Mouse (Mus musculus): ENCODE measurements around the gene Rfx1. TPM values are rescaled to one million over a fixed set of nuclear protein-coding genes. Genes with fewer than 3 reads are reported as not detected.

Rfx1 gene
- polyA plus RNA-seq, 1 experiment from 2014 or later, result 12.0 TPM

DNA sequence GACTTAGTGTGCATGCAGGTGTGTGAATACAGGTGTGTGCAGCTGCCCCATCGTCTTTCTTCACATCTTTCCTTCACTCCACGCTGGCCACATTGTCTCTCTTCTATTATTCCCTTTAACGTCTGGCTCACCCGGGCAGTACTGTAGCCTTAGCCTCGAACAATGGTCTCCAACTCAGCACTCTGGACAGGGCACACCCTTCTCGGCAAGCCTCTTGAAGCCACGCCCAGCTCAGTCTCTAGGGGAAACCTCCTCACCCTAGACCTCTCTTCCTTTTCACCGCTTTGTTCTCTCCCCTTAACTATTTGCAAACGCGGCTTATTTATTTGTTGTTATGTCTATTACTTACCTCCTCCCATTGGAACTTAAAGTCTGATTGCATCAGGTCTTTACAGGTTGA, 39.2 kb upstream of the Rfx1 start:
- ATAC-seq (ENCODE audit: insufficient number of reproducible peaks, insufficient read depth, low FRiP score, low read depth), result no peak
- no peaks in the 10 kb centered on the region for H3K36me3 ChIP-seq (ENCODE audit: control insufficient read depth, insufficient read depth, low read length)
- WGBS, result 15% methylated on average over 10 of the region's 10 CpGs

GRCm38 (mm10) chr8:84029272-84029671, 37.4 kb upstream of the Rfx1 start:
- ATAC-seq (ENCODE audit: insufficient number of reproducible peaks, insufficient read depth, low FRiP score, low read depth), result no peak
- no peaks in the 10 kb centered on the region for H3K4me1 ChIP-seq (ENCODE audit: control insufficient read depth, insufficient read depth, low read length)
- H3K9ac ChIP-seq (replicated peaks; ENCODE audit: low read depth, low read length), result no peak overlapping the region
- WGBS, result 88% methylated on average over 5 of the region's 5 CpGs
- no peaks in the 10 kb centered on the region for H3K36me3 ChIP-seq (ENCODE audit: control insufficient read depth, insufficient read depth, low read length)
- no peak overlapping the region for H3K4me3 ChIP-seq (ENCODE audit: low read depth, low read length)
- H3K27me3 ChIP-seq (ENCODE audit: control insufficient read depth, insufficient read depth, low read length), result no peaks in the 10 kb centered on the region
- no peaks in the 10 kb centered on the region for H3K9me3 ChIP-seq (ENCODE audit: control insufficient read depth, low read depth, low read length)
- H3K27ac ChIP-seq (ENCODE audit: low read length), result no peak overlapping the region
- H3K4me2 ChIP-seq (replicated peaks; ENCODE audit: low read depth, low read length), result no peak overlapping the region

More for the DNA sequence above, 39.2 kb upstream of the Rfx1 start:
- Histone ChIP-seq H3K4me1 (ENCODE audit: control insufficient read depth, insufficient read depth, low read length) (peaks cover 10% of the 10 kb centered on the region), H3K4me2 (replicated peaks; ENCODE audit: low read depth, low read length) (no peak overlapping the region), H3K9ac (replicated peaks; ENCODE audit: low read depth, low read length) (no peak overlapping the region), H3K4me3 (ENCODE audit: low read depth, low read length) (no peak overlapping the region), H3K9me3 (ENCODE audit: control insufficient read depth, low read depth, low read length) (no peaks in the 10 kb centered on the region), H3K27me3 (ENCODE audit: control insufficient read depth, insufficient read depth, low read length) (no peaks in the 10 kb centered on the region), H3K27ac (ENCODE audit: low read length) (no peak overlapping the region)

- Histone ChIP-seq H3K27ac (ENCODE audit: low read length) (no peak overlapping the region), H3K9ac (replicated peaks; ENCODE audit: low read depth, low read length) (no peak overlapping the region), H3K4me2 (replicated peaks; ENCODE audit: low read depth, low read length) (no peak overlapping the region), H3K9me3 (ENCODE audit: control insufficient read depth, low read depth, low read length) (no peaks in the 10 kb centered on the region), H3K4me1 (ENCODE audit: control insufficient read depth, insufficient read depth, low read length) (no peaks in the 10 kb centered on the region), H3K27me3 (ENCODE audit: control insufficient read depth, insufficient read depth, low read length) (no peaks in the 10 kb centered on the region), H3K36me3 (ENCODE audit: control insufficient read depth, insufficient read depth, low read length) (no peaks in the 10 kb centered on the region), H3K4me3 (ENCODE audit: low read depth, low read length) (no peak overlapping the region)
- WGBS, result 75% methylated on average over 4 of the region's 4 CpGs
- ATAC-seq (ENCODE audit: insufficient number of reproducible peaks, insufficient read depth, low FRiP score, low read depth), result no peak
These were observed 33.9 kb upstream of the Rfx1 start for GRCm38 (mm10) chr8:84032777-84033176.

DNA sequence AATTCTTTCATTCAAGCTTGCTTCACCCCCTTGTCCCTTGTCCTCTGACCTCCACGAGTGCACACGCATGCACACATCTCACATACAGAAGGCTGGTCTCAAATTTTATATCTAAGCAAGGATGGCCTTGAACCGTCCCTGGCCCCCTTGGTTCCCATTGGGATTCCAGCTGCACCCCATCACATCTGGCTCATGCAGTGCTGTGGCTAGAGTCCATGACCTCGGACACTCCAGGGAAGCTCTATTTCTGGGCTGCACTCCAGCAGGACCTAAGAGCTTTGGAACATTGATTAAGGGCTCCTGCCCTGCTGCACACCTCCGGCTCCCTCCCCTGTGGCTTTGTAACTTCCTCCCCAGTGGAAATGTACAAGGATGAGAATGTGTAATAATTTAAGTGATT, 28.6 kb upstream of the Rfx1 start:
- Histone ChIP-seq H3K36me3 (ENCODE audit: control insufficient read depth, insufficient read depth, low read length) (no peaks in the 10 kb centered on the region), H3K9ac (replicated peaks; ENCODE audit: low read depth, low read length) (no peak overlapping the region), H3K9me3 (ENCODE audit: control insufficient read depth, low read depth, low read length) (no peaks in the 10 kb centered on the region), H3K27ac (ENCODE audit: low read length) (no peak overlapping the region), H3K4me1 (ENCODE audit: control insufficient read depth, insufficient read depth, low read length) (0 out of 2 replicates have a peak, but pooled peaks cover 3% of the 10 kb centered on the region), H3K4me2 (replicated peaks; ENCODE audit: low read depth, low read length) (no peak overlapping the region), H3K4me3 (ENCODE audit: low read depth, low read length) (no peak overlapping the region), H3K27me3 (ENCODE audit: control insufficient read depth, insufficient read depth, low read length) (peaks cover 5% of the 10 kb centered on the region; the same call in 1 of the 2 replicates)
- ATAC-seq (ENCODE audit: insufficient number of reproducible peaks, insufficient read depth, low FRiP score, low read depth), result no peak
- WGBS, result 57% methylated on average over 5 of the region's 5 CpGs

DNA sequence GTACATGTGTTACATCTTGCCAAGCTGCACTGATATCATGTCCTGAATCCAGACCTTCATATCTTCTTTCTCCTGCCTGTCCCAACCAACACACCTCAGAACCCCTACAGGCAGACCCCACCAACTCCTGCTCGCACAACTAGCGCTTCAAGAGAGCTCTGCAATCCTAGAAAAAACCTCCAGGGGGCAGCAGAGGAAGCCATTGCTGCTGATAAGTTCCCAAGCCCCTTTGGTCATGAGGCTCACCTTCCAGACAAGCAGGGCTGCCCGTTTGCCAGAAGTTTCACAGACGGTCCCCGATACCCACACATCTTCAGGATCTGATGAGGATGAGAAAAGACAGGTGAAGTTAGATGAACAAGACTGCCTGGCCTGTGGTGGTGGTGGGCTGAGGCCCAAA, 27.6 kb upstream of the Rfx1 start:
- Histone ChIP-seq H3K9ac (replicated peaks; ENCODE audit: low read depth, low read length) (no peak overlapping the region), H3K27ac (ENCODE audit: low read length) (no peak overlapping the region), H3K36me3 (ENCODE audit: control insufficient read depth, insufficient read depth, low read length) (no peaks in the 10 kb centered on the region), H3K4me2 (replicated peaks; ENCODE audit: low read depth, low read length) (no peak overlapping the region), H3K27me3 (ENCODE audit: control insufficient read depth, insufficient read depth, low read length) (peaks cover 15% of the 10 kb centered on the region), H3K4me3 (ENCODE audit: low read depth, low read length) (no peak overlapping the region), H3K9me3 (ENCODE audit: control insufficient read depth, low read depth, low read length) (no peaks in the 10 kb centered on the region), H3K4me1 (ENCODE audit: control insufficient read depth, insufficient read depth, low read length) (0 out of 2 replicates have a peak, but pooled peaks cover 3% of the 10 kb centered on the region)
- WGBS, result 4% methylated on average over 5 of the region's 5 CpGs
- 0 out of 2 replicates have a peak, but pooled peaks have one; percentile 14 for ATAC-seq (ENCODE audit: insufficient number of reproducible peaks, insufficient read depth, low FRiP score, low read depth)

DNA sequence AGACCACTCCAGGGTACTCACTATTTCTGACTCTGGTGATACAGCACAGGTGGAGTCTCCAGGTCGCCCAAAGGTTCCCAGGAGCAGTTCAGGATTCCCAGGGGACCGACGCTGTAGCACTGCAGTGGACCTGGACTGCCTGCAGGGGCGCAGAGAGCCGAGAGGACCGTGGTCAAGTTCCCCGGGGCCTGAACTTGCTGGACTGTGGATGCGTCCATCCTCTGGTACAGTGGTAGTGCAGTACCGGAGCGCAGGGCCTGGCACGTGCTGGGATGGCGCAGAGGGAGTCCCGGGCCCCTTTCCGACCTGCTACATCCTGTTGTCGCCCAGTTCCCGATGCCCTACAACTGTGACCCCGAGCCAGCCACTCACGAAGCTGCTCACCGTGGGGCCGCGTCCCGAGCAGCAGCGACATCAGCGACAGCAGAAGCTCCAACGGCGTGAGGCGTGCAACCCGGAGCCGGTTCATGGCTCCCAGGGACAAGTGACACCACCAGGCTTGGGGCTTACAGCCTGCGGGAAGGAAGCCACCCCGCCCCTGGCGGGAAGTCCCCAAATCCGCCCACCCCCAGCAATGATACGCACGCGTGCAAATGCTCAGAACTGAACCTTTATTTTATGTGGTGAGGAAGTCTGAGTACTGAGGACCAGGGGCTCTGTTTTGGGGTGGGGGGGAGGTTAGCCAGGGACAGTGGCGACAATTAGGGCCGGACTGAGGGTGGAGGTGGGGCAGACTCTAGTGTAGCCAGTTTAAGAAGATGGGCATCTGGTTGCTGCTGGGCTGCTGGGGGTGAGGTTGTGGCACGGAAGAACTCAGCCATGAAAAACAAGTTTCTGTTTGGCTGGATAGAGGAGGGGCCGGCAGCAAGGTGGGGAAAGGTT, 24.3 kb upstream of the Rfx1 start, which contains the start of gene Il27ra:
Il27ra (minus strand) TSS at position 524 of the 882 bp plus-strand sequence.
- 6% methylated on average over 40 of the region's 40 CpGs for WGBS
- ATAC-seq (ENCODE audit: insufficient number of reproducible peaks, insufficient read depth, low FRiP score, low read depth), result peak; percentile 55
- peaks cover 29% of the 10 kb centered on the region for H3K27me3 ChIP-seq (ENCODE audit: control insufficient read depth, insufficient read depth, low read length)
- H3K4me2 ChIP-seq (replicated peaks; ENCODE audit: low read depth, low read length), result peak within 1 kb of the TSS; percentile 64
- 0 out of 2 replicates have a peak, but pooled peaks cover 3% of the 10 kb centered on the region for H3K4me1 ChIP-seq (ENCODE audit: control insufficient read depth, insufficient read depth, low read length)
- H3K36me3 ChIP-seq (ENCODE audit: control insufficient read depth, insufficient read depth, low read length), result no peaks in the 10 kb centered on the region
- no peak within 1 kb of the TSS; the same call in 1 of the 2 replicates for H3K9ac ChIP-seq (replicated peaks; ENCODE audit: low read depth, low read length)
- H3K27ac ChIP-seq (ENCODE audit: low read length), result no peak within 1 kb of the TSS
- H3K4me3 ChIP-seq (ENCODE audit: low read depth, low read length), result peak within 1 kb of the TSS; percentile 26
- H3K9me3 ChIP-seq (ENCODE audit: control insufficient read depth, low read depth, low read length), result no peaks in the 10 kb centered on the region

DNA sequence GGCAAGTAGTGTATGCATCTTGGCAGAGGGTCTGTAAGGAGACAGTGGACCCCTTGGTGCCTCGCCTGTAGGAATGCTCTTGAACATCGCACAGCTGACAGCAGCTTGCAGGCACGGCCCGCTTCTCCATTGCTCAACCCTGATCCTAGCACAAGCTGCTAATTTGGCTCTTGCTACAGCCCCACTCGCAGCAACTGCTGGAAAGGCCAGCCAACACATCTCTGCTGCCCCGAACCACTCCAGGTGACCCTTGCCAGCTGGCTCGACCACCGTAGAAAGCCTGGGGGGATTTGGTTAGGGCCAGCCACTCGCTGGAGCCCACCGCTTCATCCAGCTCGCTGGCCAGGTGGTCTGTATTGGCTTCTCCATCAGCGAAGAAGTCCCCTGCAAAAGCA, 23.7 kb upstream of the Rfx1 start:
- 35% methylated on average over 12 of the region's 12 CpGs for WGBS
- H3K9me3 ChIP-seq (ENCODE audit: control insufficient read depth, low read depth, low read length), result no peaks in the 10 kb centered on the region
- H3K9ac ChIP-seq (replicated peaks; ENCODE audit: low read depth, low read length), result no peak overlapping the region
- no peaks in the 10 kb centered on the region for H3K36me3 ChIP-seq (ENCODE audit: control insufficient read depth, insufficient read depth, low read length)
- ATAC-seq (ENCODE audit: insufficient number of reproducible peaks, insufficient read depth, low FRiP score, low read depth), result no peak
- H3K4me3 ChIP-seq (ENCODE audit: low read depth, low read length), result 0 out of 2 replicates have a peak overlapping the region, but pooled peaks have one; percentile 26
- H3K27ac ChIP-seq (ENCODE audit: low read length), result no peak overlapping the region
- H3K27me3 ChIP-seq (ENCODE audit: control insufficient read depth, insufficient read depth, low read length), result peaks cover 29% of the 10 kb centered on the region
- H3K4me2 ChIP-seq (replicated peaks; ENCODE audit: low read depth, low read length), result peak overlapping the region; percentile 64
- 0 out of 2 replicates have a peak, but pooled peaks cover 3% of the 10 kb centered on the region for H3K4me1 ChIP-seq (ENCODE audit: control insufficient read depth, insufficient read depth, low read length)

- Histone ChIP-seq H3K36me3 (ENCODE audit: control insufficient read depth, insufficient read depth, low read length) (no peaks in the 10 kb centered on the region), H3K27ac (ENCODE audit: low read length) (no peak overlapping the region), H3K27me3 (ENCODE audit: control insufficient read depth, insufficient read depth, low read length) (peaks cover 29% of the 10 kb centered on the region), H3K4me3 (ENCODE audit: low read depth, low read length) (no peak overlapping the region), H3K4me2 (replicated peaks; ENCODE audit: low read depth, low read length) (no peak overlapping the region), H3K4me1 (ENCODE audit: control insufficient read depth, insufficient read depth, low read length) (0 out of 2 replicates have a peak, but pooled peaks cover 3% of the 10 kb centered on the region), H3K9ac (replicated peaks; ENCODE audit: low read depth, low read length) (no peak overlapping the region), H3K9me3 (ENCODE audit: control insufficient read depth, low read depth, low read length) (no peaks in the 10 kb centered on the region)
- 11% methylated on average over 7 of the region's 7 CpGs for WGBS
- no peak for ATAC-seq (ENCODE audit: insufficient number of reproducible peaks, insufficient read depth, low FRiP score, low read depth)
These were observed 22.5 kb upstream of the Rfx1 start for GRCm38 (mm10) chr8:84044103-84044502.

Data from stomach, embryonic 14.5 days (tissue).